Mouse (Mus musculus) heart, postnatal 14 days (tissue): ENCODE measurements at regions not wholly inside any gene's neighbourhood (a gene's known extent, or its start where the extent isn't known, plus 50 kb on each side); places are given as distances from the start of the nearest gene placed in this dataset.
A peak's percentile ranks its signal among the peaks of the same experiment; 100 is the strongest.

Experiments used
- DNase-seq, 2 experiments: peaks; one replicate each; pipeline ENCODE4 v3.0.0; 2021 to 2022
- intact Hi-C: fragments of 180-260 bp; cut with DNase I; formaldehyde crosslinking; loops from one replicate; pipeline ENCODE4 v1.15.1; 2025

GRCm38 (mm10) chr3:52651862-52652475, 365.1 kb downstream of the Cog6 start:
- intact Hi-C loops: no loop called here
- DNase-seq: no peak

- DNase-seq: no peak
- intact Hi-C loops: no loop called here
Measured at GRCm38 (mm10) chr3:52650071-52650470, 367.0 kb downstream of the Cog6 start.

- intact Hi-C loops: loop anchor here (5.0 kb wide), 1 partner anchor 33 kb away; no protein-coding TSS in a partner anchor
- no peak for DNase-seq
Measured at GRCm38 (mm10) chr3:52648836-52649500, 368.1 kb downstream of the Cog6 start.

GRCm38 (mm10) chr3:52647900-52648299, 369.1 kb downstream of the Cog6 start:
- intact Hi-C loops: loop anchor here (5.0 kb wide), 1 partner anchor 34 kb away; no protein-coding TSS in a partner anchor

GRCm38 (mm10) chr3:52647161-52647692, 369.8 kb downstream of the Cog6 start:
- intact Hi-C loops: loop anchor here (5.0 kb wide), 1 partner anchor 35 kb away; no protein-coding TSS in a partner anchor

More at GRCm38 (mm10) chr3:52647900-52648299, 369.1 kb downstream of the Cog6 start:
- no peak for DNase-seq

GRCm38 (mm10) chr3:52645156-52645555, 371.9 kb downstream of the Cog6 start:
- no peak for DNase-seq
- intact Hi-C loops: loop anchor here (5.0 kb wide), 1 partner anchor 37 kb away; no protein-coding TSS in a partner anchor

More at GRCm38 (mm10) chr3:52647161-52647692, 369.8 kb downstream of the Cog6 start:
- no peak for DNase-seq

- intact Hi-C loops: loop anchor here (5.0 kb wide), 1 partner anchor 38 kb away; no protein-coding TSS in a partner anchor
- DNase-seq: peak; percentile 15 to 34
Measured at GRCm38 (mm10) chr3:52644178-52645128, 372.6 kb downstream of the Cog6 start.

- intact Hi-C loops: no loop called here
- DNase-seq: no peak
Measured at GRCm38 (mm10) chr3:52643796-52644177, 373.2 kb downstream of the Cog6 start.

- intact Hi-C loops: no loop called here
- DNase-seq: no peak
Measured at GRCm38 (mm10) chr3:52643100-52643551, 373.9 kb downstream of the Cog6 start.

GRCm38 (mm10) chr3:52641226-52642181, 373.4 kb downstream of the Foxo1 start:
- intact Hi-C loops: no loop called here
- peak; percentile 58 to 75 for DNase-seq

GRCm38 (mm10) chr3:52640250-52641147, 372.4 kb downstream of the Foxo1 start:
- intact Hi-C loops: no loop called here

GRCm38 (mm10) chr3:52638816-52639215, 370.7 kb downstream of the Foxo1 start:
- intact Hi-C loops: loop anchor here (10.0 kb wide), 2 partner anchors 116 to 206 kb away; no protein-coding TSS in a partner anchor
- no peak for DNase-seq

More at GRCm38 (mm10) chr3:52640250-52641147, 372.4 kb downstream of the Foxo1 start:
- DNase-seq: no peak

- intact Hi-C loops: loop anchor here (2.0 to 10.0 kb wide), 3 partner anchors 120 to 374 kb away; no protein-coding TSS in a partner anchor
- DNase-seq: no peak
Measured at GRCm38 (mm10) chr3:52634353-52634752, 366.2 kb downstream of the Foxo1 start.

GRCm38 (mm10) chr3:52633491-52634100, 365.5 kb downstream of the Foxo1 start:
- intact Hi-C loops: loop anchor here (2.0 to 10.0 kb wide), 3 partner anchors 121 to 373 kb away; no protein-coding TSS in a partner anchor
- no peak for DNase-seq

- no peak for DNase-seq
- intact Hi-C loops: loop anchor here (10.0 kb wide), 2 partner anchors 122 to 212 kb away; no protein-coding TSS in a partner anchor
Measured at GRCm38 (mm10) chr3:52632635-52633034, 364.5 kb downstream of the Foxo1 start.

GRCm38 (mm10) chr3:52630209-52630608, 362.1 kb downstream of the Foxo1 start:
- no peak for DNase-seq
- intact Hi-C loops: loop anchor here (10.0 kb wide), 2 partner anchors 125 to 215 kb away; no protein-coding TSS in a partner anchor

- no peak for DNase-seq
Measured at GRCm38 (mm10) chr3:52625125-52625524, 357.0 kb downstream of the Foxo1 start.

More at GRCm38 (mm10) chr3:52625125-52625524, 357.0 kb downstream of the Foxo1 start:
- intact Hi-C loops: no loop called here
